Mouse (Mus musculus) heart, embryonic 16.5 days (tissue): ENCODE measurements around the gene Rybp. TPM values are rescaled to one million over a fixed set of nuclear protein-coding genes. Genes with fewer than 3 reads are reported as not detected.

ENCODE experiments used
- ATAC-seq: fragments of 200-750 bp; cut with Nextera tagmentation; replicated peaks from 2 replicates; pipeline ENCODE4 v1.8.0; 2017; ENCODE audit warnings: moderate number of reproducible peaks; ENCODE audit not compliant: insufficient read depth, low FRiP score; ENCODE audit errors: extremely low read depth
- H3K27ac ChIP-seq: fragments of 300-500 bp; sonication (generic); 2 replicates; pipeline ENCODE4 v1.5.1; 2014; ENCODE audit warnings: mild to moderate bottlenecking, low read length, control low read depth, moderate library complexity
- H3K27me3 ChIP-seq: fragments of 300-500 bp; sonication (generic); 2 replicates; pipeline ENCODE4 v1.6.1; 2014; ENCODE audit warnings: low read length, mixed read lengths; ENCODE audit not compliant: control insufficient read depth, insufficient read depth
- H3K36me3 ChIP-seq: fragments of 300-500 bp; sonication (generic); 2 replicates; pipeline ENCODE4 v1.6.1; 2014; ENCODE audit not compliant: control insufficient read depth, insufficient read depth
- H3K4me1 ChIP-seq: fragments of 300-500 bp; sonication (generic); 2 replicates; pipeline ENCODE4 v1.6.1; 2014; ENCODE audit warnings: low read length, mixed read lengths; ENCODE audit not compliant: control insufficient read depth, insufficient read depth
- H3K4me2 ChIP-seq: fragments of 300-500 bp; sonication (generic); 2 replicates; pipeline ENCODE4 v1.6.1; 2014; ENCODE audit warnings: low read depth, mild to moderate bottlenecking, control low read depth, low read length
- H3K4me3 ChIP-seq: fragments of 300-500 bp; sonication (generic); 2 replicates; pipeline ENCODE4 v1.5.1; 2014; ENCODE audit warnings: mild to moderate bottlenecking, control low read depth, low read length
- H3K9ac ChIP-seq: fragments of 300-500 bp; sonication (generic); 2 replicates; pipeline ENCODE4 v1.6.1; 2014; ENCODE audit warnings: low read length, control low read depth
- H3K9me3 ChIP-seq: fragments of 300-500 bp; sonication (generic); replicated peaks from 2 replicates; pipeline ENCODE4 v1.6.1; 2016; ENCODE audit warnings: low read length; ENCODE audit not compliant: control insufficient read depth
- WGBS: fragments of 180-500 bp; shearing (Covaris S2); extraction: QIAGEN DNeasy Blood & Tissue Kit; methylation state at CpG from one replicate; pipeline ENCODE4 v1.1.7; 2014; 5-methylcytosine and 5-hydroxymethylcytosine counted together
- polyA plus RNA-seq: library from polyadenylated mRNA; unstranded; fragments of >200 nt; fragmentation: Nextera tagmentation; extraction: Ambion mirVana; gene quantifications from 2 replicates; pipeline ENCODE4 v1.2.1, GENCODE M21; 2015

Rybp gene
- polyA plus RNA-seq, 1 experiment from 2014 or later = 10.8 TPM

DNA sequence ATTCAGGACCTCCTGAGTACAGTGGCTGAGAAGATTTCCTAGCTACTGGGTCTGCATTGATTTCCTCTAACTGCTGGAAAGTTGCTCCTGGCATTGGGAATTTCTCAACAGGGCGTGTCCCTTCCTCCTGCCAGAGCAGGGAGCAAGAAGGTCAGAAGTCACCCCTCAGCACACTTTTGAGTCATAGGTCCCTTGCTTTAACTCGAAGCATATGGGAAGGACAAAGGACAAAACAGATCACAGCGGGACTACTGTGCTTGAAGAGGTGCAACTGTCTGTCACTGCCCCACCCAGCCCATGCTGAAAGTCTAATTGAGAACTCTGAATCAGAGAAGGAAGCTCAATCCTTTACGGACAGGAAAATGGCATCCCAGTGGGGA lies 106.4 kb downstream of the Rybp start:
- Histone ChIP-seq H3K9ac (no peak overlapping the region), H3K4me1 (peaks cover 14% of the 10 kb centered on the region), H3K4me3 (no peak overlapping the region), H3K4me2 (peak overlapping the region; percentile 8; the same call in 1 of the 2 replicates), H3K27ac (no peak overlapping the region), H3K36me3 (no peaks in the 10 kb centered on the region), H3K9me3 (no peaks in the 10 kb centered on the region; the same call in 1 of the 2 replicates), H3K27me3 (0 out of 2 replicates have a peak, but pooled peaks cover 3% of the 10 kb centered on the region)
- 52% methylated on average over 4 of the region's 4 CpGs for WGBS
- ATAC-seq = no peak

DNA sequence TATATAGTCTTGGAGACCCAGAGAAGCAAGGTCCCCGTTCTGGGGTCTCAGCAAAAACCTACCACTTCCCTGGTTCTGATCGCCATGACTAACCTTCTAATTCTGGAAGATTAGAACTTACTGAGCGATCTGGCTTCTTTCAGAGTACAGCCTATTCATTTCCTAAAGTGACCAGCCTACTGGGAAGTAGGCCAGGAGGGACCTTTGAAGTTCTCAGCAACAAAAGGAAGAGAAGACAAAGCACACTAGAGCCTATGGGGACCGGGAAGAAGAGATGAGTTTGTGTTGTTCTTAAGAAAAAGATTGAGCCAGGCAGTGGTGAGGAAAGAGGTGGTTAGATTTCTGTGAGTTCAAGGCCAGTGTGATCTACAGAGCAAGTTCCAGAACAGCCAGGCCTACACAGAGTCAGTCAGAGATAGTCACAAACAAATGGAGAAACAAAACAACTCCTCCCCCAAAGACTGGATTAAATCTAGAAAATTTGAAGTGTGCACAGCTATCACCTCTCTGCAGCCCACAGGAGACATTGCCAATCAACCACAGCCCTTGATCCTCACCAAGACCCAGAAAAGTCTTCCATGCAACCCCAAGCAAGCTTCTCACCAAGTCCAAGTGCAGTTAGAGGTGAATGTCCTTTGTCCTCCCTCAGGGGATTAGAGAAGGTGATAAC lies 106.9 kb downstream of the Rybp start:
- H3K27me3 ChIP-seq = 0 out of 2 replicates have a peak, but pooled peaks cover 3% of the 10 kb centered on the region
- H3K4me3 ChIP-seq = no peak overlapping the region
- H3K27ac ChIP-seq = no peak overlapping the region
- H3K4me2 ChIP-seq = peak overlapping the region; percentile 8; the same call in 1 of the 2 replicates
- no peak overlapping the region for H3K9ac ChIP-seq
- ATAC-seq = no peak
- peaks cover 14% of the 10 kb centered on the region for H3K4me1 ChIP-seq
- H3K9me3 ChIP-seq = no peaks in the 10 kb centered on the region; the same call in 1 of the 2 replicates
- H3K36me3 ChIP-seq = no peaks in the 10 kb centered on the region
- 55% methylated on average over 4 of the region's 4 CpGs for WGBS

DNA sequence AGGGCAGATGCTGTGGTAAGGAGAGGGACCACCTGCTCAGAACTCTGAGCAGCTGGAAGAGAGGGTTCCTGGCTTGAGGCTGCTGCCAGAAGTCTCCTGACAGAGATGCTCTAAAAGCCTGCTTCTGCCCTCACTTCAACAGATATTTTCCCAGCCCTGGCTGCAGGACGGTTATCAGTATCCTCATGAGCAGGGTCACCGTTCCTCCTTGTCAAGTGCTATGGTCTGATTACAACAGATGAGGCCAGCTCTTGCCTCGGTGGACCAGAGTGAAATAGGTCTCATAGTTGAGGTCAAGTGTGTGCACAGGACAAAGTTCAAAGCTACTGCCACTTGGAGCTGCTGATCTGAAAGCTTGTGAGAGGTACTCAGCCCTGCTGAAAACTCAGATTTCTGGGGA lies 108.5 kb downstream of the Rybp start:
- Histone ChIP-seq H3K27me3 (0 out of 2 replicates have a peak, but pooled peaks cover 3% of the 10 kb centered on the region), H3K9ac (no peak overlapping the region), H3K27ac (no peak overlapping the region), H3K4me3 (no peak overlapping the region), H3K9me3 (no peaks in the 10 kb centered on the region; the same call in 1 of the 2 replicates), H3K4me2 (no peak overlapping the region), H3K36me3 (no peaks in the 10 kb centered on the region), H3K4me1 (peaks cover 14% of the 10 kb centered on the region)
- no peak for ATAC-seq
- WGBS = 22% methylated on average over 3 of the region's 3 CpGs
